Mouse (Mus musculus) hindbrain, embryonic 16.5 days (tissue): ENCODE results near the gene Nacc1. TPM values are rescaled to one million over a fixed set of nuclear protein-coding genes. Genes with fewer than 3 reads are reported as not detected.

Experiments
- ATAC-seq: fragments of 200-750 bp; cut with Nextera tagmentation; 2 replicates; pipeline ENCODE4 v1.8.0; 2017; ENCODE audit warnings: moderate TSS enrichment, moderate library complexity
- H3K27ac ChIP-seq: fragments of 300-500 bp; sonication (generic); 2 replicates; pipeline ENCODE4 v1.5.1; 2014; ENCODE audit warnings: low read depth, mild to moderate bottlenecking, control low read depth, low read length, moderate library complexity
- H3K27me3 ChIP-seq: fragments of 300-500 bp; sonication (generic); replicated peaks from 2 replicates; pipeline ENCODE4 v1.6.1; 2014; ENCODE audit warnings: low read length; ENCODE audit not compliant: control insufficient read depth, insufficient read depth
- H3K36me3 ChIP-seq: fragments of 300-500 bp; sonication (generic); 2 replicates; pipeline ENCODE4 v1.6.1; 2014; ENCODE audit warnings: mild to moderate bottlenecking, low read length, moderate library complexity, mixed read lengths; ENCODE audit not compliant: control insufficient read depth, insufficient read depth
- H3K4me1 ChIP-seq: fragments of 300-500 bp; sonication (generic); 2 replicates; pipeline ENCODE4 v1.6.1; 2014; ENCODE audit warnings: low read depth, low read length; ENCODE audit not compliant: control insufficient read depth, insufficient read depth
- H3K4me2 ChIP-seq: fragments of 300-500 bp; sonication (generic); 2 replicates; pipeline ENCODE4 v1.6.1; 2014; ENCODE audit warnings: mild to moderate bottlenecking, low read length, control low read depth, moderate library complexity
- H3K4me3 ChIP-seq: fragments of 300-500 bp; sonication (generic); 2 replicates; pipeline ENCODE4 v1.5.1; 2014; ENCODE audit warnings: mild to moderate bottlenecking, low read length, control low read depth, moderate library complexity
- H3K9ac ChIP-seq: fragments of 300-500 bp; sonication (generic); 2 replicates; pipeline ENCODE4 v1.6.1; 2014; ENCODE audit warnings: low read depth, mild to moderate bottlenecking, control low read depth, low read length, moderate library complexity
- H3K9me3 ChIP-seq: fragments of 300-500 bp; sonication (generic); 2 replicates; pipeline ENCODE4 v1.6.1; 2014; ENCODE audit warnings: mild to moderate bottlenecking, low read length, moderate library complexity; ENCODE audit not compliant: control insufficient read depth
- WGBS: fragments of 180-500 bp; shearing (Covaris S2); extraction: QIAGEN DNeasy Blood & Tissue Kit; methylation state at CpG from one replicate; pipeline ENCODE4 v1.1.7; 2014; 5-methylcytosine and 5-hydroxymethylcytosine counted together
- polyA plus RNA-seq: library from polyadenylated mRNA; unstranded; fragments of >200 nt; fragmentation: Nextera tagmentation; extraction: Ambion mirVana; gene quantifications from 2 replicates; pipeline ENCODE4 v1.2.1, GENCODE M21; 2015

The Nacc1 gene
- polyA plus RNA-seq: 12.4 and 15.5 TPM in 2 replicates

- peak within 1 kb of the TSS; percentile 94 for H3K4me2 ChIP-seq
- H3K27ac ChIP-seq: peak within 1 kb of the TSS; percentile 94
- H3K27me3 ChIP-seq: no peaks in the 10 kb centered on the region
- H3K4me3 ChIP-seq: peak within 1 kb of the TSS; percentile 94
- H3K4me1 ChIP-seq: peaks cover 39% of the 10 kb centered on the region
- WGBS: under 1% methylated on average over 22 of the region's 37 CpGs
- peak; percentile 83 for ATAC-seq
- no peaks in the 10 kb centered on the region for H3K9me3 ChIP-seq
- peak within 1 kb of the TSS; percentile 99 for H3K9ac ChIP-seq
- peaks cover 9% of the 10 kb centered on the region for H3K36me3 ChIP-seq
Measured at GRCm38 (mm10) chr8:84687705-84688100, at the start of gene Nacc1. Gene Nacc1, minus strand, starts transcription at chr8:84687862.

GRCm38 (mm10) chr8:84736521-84736920 is 48.9 kb upstream of the Nacc1 start:
- Histone ChIP-seq H3K9me3 (no peaks in the 10 kb centered on the region), H3K36me3 (no peaks in the 10 kb centered on the region), H3K27ac (no peak overlapping the region; the same call in 1 of the 2 replicates), H3K4me1 (peaks cover 68% of the 10 kb centered on the region), H3K27me3 (peaks cover 23% of the 10 kb centered on the region), H3K4me3 (no peak overlapping the region), H3K9ac (0 out of 2 replicates have a peak overlapping the region, but pooled peaks have one; percentile 20), H3K4me2 (no peak overlapping the region)
- no peak for ATAC-seq
- WGBS: 75% methylated on average over 4 of the region's 4 CpGs

- H3K27me3 ChIP-seq: peaks cover 23% of the 10 kb centered on the region
- ATAC-seq: no peak
- no peak overlapping the region for H3K4me3 ChIP-seq
- peaks cover 69% of the 10 kb centered on the region for H3K4me1 ChIP-seq
- WGBS: 49% methylated on average over 2 of the region's 2 CpGs
- no peak overlapping the region for H3K27ac ChIP-seq
- H3K9me3 ChIP-seq: no peaks in the 10 kb centered on the region
- no peak overlapping the region for H3K4me2 ChIP-seq
- no peaks in the 10 kb centered on the region for H3K36me3 ChIP-seq
- no peak overlapping the region for H3K9ac ChIP-seq
Measured at GRCm38 (mm10) chr8:84735597-84735996, 47.9 kb upstream of the Nacc1 start.

- peaks cover 65% of the 10 kb centered on the region for H3K4me1 ChIP-seq
- H3K4me2 ChIP-seq: no peak overlapping the region
- no peak for ATAC-seq
- H3K36me3 ChIP-seq: no peaks in the 10 kb centered on the region
- H3K9ac ChIP-seq: no peak overlapping the region
- H3K27ac ChIP-seq: no peak overlapping the region
- H3K4me3 ChIP-seq: no peak overlapping the region
- WGBS: 72% methylated on average over 2 of the region's 2 CpGs
- peaks cover 16% of the 10 kb centered on the region for H3K27me3 ChIP-seq
- H3K9me3 ChIP-seq: no peaks in the 10 kb centered on the region
Measured at GRCm38 (mm10) chr8:84734680-84735079, 47.0 kb upstream of the Nacc1 start.

GRCm38 (mm10) chr8:84733959-84734358 is 46.3 kb upstream of the Nacc1 start:
- no peak overlapping the region for H3K4me2 ChIP-seq
- no peak overlapping the region for H3K27ac ChIP-seq
- WGBS: 75% methylated on average over 6 of the region's 6 CpGs
- no peak for ATAC-seq
- H3K9me3 ChIP-seq: no peaks in the 10 kb centered on the region
- no peak overlapping the region for H3K4me3 ChIP-seq
- no peaks in the 10 kb centered on the region for H3K36me3 ChIP-seq
- H3K27me3 ChIP-seq: peaks cover 13% of the 10 kb centered on the region; the same call in 1 of the 2 replicates
- peaks cover 61% of the 10 kb centered on the region for H3K4me1 ChIP-seq
- no peak overlapping the region for H3K9ac ChIP-seq

GRCm38 (mm10) chr8:84732996-84733395 is 45.3 kb upstream of the Nacc1 start:
- H3K4me3 ChIP-seq: no peak overlapping the region
- 57% methylated on average over 6 of the region's 6 CpGs for WGBS
- H3K36me3 ChIP-seq: no peaks in the 10 kb centered on the region
- peaks cover 59% of the 10 kb centered on the region for H3K4me1 ChIP-seq
- H3K27ac ChIP-seq: peak overlapping the region; percentile 25
- no peaks in the 10 kb centered on the region for H3K9me3 ChIP-seq
- no peak overlapping the region for H3K4me2 ChIP-seq
- peak overlapping the region; percentile 18; the same call in 1 of the 2 replicates for H3K9ac ChIP-seq
- no peak for ATAC-seq
- peaks cover 9% of the 10 kb centered on the region; the same call in 1 of the 2 replicates for H3K27me3 ChIP-seq

GRCm38 (mm10) chr8:84732545-84732944 is 44.9 kb upstream of the Nacc1 start:
- Histone ChIP-seq H3K36me3 (no peaks in the 10 kb centered on the region), H3K4me1 (peaks cover 55% of the 10 kb centered on the region), H3K9ac (peak overlapping the region; percentile 18; the same call in 1 of the 2 replicates), H3K4me3 (no peak overlapping the region), H3K9me3 (no peaks in the 10 kb centered on the region), H3K4me2 (no peak overlapping the region), H3K27me3 (peaks cover 7% of the 10 kb centered on the region; the same call in 1 of the 2 replicates), H3K27ac (peak overlapping the region; percentile 25)
- WGBS: 51% methylated on average over 5 of the region's 5 CpGs
- ATAC-seq: no peak

GRCm38 (mm10) chr8:84731371-84732177 is 43.9 kb upstream of the Nacc1 start:
- Histone ChIP-seq H3K9ac (no peak overlapping the region), H3K4me1 (peaks cover 52% of the 10 kb centered on the region)
- 49% methylated on average over 11 of the region's 11 CpGs for WGBS

GRCm38 (mm10) chr8:84730541-84731370 is 43.1 kb upstream of the Nacc1 start:
- Histone ChIP-seq H3K4me3 (no peak overlapping the region), H3K36me3 (no peaks in the 10 kb centered on the region), H3K9ac (peak overlapping the region; percentile 29), H3K4me1 (peaks cover 46% of the 10 kb centered on the region), H3K27ac (peak overlapping the region; percentile 81), H3K27me3 (0 out of 2 replicates have a peak, but pooled peaks cover 3% of the 10 kb centered on the region), H3K9me3 (no peaks in the 10 kb centered on the region), H3K4me2 (no peak overlapping the region)
- 16% methylated on average over 9 of the region's 9 CpGs for WGBS
- peak; percentile 14; the same call in 1 of the 2 replicates for ATAC-seq

More at GRCm38 (mm10) chr8:84731371-84732177, 43.9 kb upstream of the Nacc1 start:
- H3K27ac ChIP-seq: peak overlapping the region; percentile 81
- 0 out of 2 replicates have a peak, but pooled peaks cover 5% of the 10 kb centered on the region for H3K27me3 ChIP-seq
- ATAC-seq: no peak
- H3K36me3 ChIP-seq: no peaks in the 10 kb centered on the region
- H3K4me3 ChIP-seq: no peak overlapping the region
- no peak overlapping the region for H3K4me2 ChIP-seq
- no peaks in the 10 kb centered on the region for H3K9me3 ChIP-seq
